Mouse (Mus musculus) neural tube, postnatal 0 days (tissue): ENCODE results near the gene Fam241b. TPM values are rescaled to one million over a fixed set of nuclear protein-coding genes. Genes with fewer than 3 reads are reported as not detected.

Experiments used
- polyA plus RNA-seq: library from polyadenylated mRNA; unstranded; fragments of >200 nt; fragmentation: Nextera tagmentation; extraction: Ambion mirVana; gene quantifications from 2 replicates; pipeline ENCODE4 v1.2.1, GENCODE M21; 2015

The Fam241b gene
- 133 and 145 TPM in 2 replicates for polyA plus RNA-seq

GRCm38 (mm10) chr10:62143820-62144219 is at the start of gene Fam241b:
TSS of gene Fam241b (minus strand) at chr10:62143920.

GRCm38 (mm10) chr10:62132691-62133281 is 10.9 kb downstream of the Fam241b start, which contains the start of gene Neurog3:
TSS of gene Neurog3 (plus strand) at chr10:62133090.

Other genes starting within 250 kb of the Fam241b start
- gene Col13a1, start 164.8 kb downstream of the Fam241b start, polyA plus RNA-seq = 3.3 and 3.8 TPM in 2 replicates
- 0.18 TPM in 1 of 2 replicates, not detected in the other for gene Neurog3, start 10.8 kb downstream of the Fam241b start, polyA plus RNA-seq
- 20.5 and 27.0 TPM in 2 replicates for gene Tspan15, start 87.3 kb upstream of the Fam241b start, polyA plus RNA-seq
- 0.65 and 0.79 TPM in 2 replicates for gene Tacr2, start 108.5 kb upstream of the Fam241b start, polyA plus RNA-seq
- gene Hk1, start 236.0 kb upstream of the Fam241b start, polyA plus RNA-seq = 141 and 149 TPM in 2 replicates